Mouse (Mus musculus): Measurements from ENCODE around the gene Cdc42ep4.
A peak's percentile ranks its signal among the peaks of the same experiment; 100 is the strongest.

Cdc42ep4 gene

GRCm38 (mm10) chr11:113776851-113777511 is 25.3 kb upstream of the Cdc42ep4 start:
- DNase-seq, result no peak

- no peak for DNase-seq
Measured at GRCm38 (mm10) chr11:113774773-113775172, 23.1 kb upstream of the Cdc42ep4 start.

GRCm38 (mm10) chr11:113773191-113773590 is 21.5 kb upstream of the Cdc42ep4 start:
- DNase-seq, result no peak

DNA sequence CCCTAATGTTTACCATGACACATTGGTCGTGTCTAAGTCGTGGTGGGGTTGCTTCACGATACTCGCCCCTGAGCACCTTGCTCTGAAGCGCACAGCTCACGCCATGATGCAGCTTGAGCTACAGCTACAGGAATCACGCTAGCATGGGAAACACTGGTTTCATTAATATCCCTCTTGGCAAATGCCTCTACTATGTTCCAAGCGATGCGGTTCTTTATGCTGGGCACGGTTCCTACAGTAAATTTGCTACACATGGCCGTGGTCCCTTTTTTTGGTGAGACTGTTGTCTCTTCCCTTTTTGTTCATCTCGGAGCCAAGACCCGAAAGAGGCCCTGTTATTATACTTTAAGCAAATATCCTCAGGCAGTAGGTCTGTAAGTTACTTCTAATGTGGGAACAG is 19.5 kb upstream of the Cdc42ep4 start:
- no peak for DNase-seq

DNA sequence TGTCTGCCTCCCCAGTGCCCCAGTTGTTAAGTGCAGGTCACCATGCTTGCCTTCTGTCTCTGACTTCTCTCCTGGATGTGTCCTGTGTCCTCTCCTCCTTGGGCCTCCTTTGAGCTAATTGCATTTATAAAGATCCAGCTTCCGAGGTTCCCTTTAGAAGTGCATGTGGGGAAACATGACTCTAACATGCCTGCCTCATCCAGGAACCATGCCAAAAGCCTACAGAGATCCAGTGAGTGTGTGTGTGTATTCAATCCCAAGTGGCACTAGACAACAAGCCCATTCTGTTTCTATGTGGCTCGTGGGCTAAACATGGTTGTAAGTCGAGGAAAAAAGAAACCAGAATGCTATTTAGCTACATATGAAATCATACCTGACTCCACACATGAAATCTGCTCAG is 16.7 kb upstream of the Cdc42ep4 start:
- DNase-seq, result no peak

DNA sequence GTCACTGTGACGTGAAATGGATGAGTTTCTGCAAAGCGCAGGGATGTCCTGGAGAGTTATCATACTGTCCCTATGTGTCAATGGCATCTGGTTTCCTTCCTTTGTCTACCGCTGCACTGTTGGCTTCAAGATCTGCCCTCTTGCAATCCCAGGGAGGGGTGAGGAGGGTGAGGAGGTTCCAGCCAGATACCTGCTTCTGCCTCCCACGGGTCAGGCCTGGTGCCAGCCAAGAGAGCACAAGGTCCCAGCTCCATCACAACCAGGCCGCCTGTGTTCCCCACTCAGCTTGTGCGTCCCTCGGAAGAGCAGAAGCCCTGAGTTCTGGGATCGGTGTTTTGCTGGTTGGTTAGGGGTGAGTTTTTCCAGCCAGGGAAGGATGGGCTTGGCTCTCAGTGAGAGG is 15.6 kb upstream of the Cdc42ep4 start:
- DNase-seq, result peak; percentile 96

DNA sequence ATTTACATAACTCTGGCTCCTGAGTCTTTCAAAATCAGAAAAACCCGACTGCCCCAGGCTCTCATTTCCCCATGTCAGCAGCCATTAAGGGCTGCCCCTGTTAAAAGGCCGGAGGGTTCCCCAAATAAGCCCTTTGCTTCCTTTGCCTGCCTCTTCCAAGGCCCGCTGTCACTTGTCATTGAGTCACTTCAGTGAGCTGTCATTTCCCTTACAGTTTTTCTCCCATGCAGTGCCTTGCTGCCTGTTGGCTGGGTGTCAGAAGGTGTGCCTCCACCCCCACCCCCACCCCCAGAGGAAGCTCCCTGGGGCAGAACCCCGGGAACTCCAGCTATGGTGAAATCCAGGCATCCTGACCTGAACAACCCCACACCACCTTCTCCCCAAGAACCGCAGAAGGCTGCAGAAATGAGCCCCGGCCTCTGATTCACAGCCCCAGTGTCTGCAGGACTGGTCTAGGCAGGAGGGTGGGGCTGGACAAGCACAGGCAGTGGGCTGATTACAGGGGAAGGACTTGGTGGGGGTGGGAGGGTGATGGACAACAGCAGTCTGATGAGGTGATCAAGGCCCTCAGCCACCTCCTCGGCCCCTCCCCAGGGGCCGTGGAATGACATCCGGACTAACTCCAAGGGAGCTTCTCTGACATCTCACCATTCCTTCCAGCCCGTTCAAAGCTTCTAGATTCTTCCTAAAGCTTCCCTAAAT is 14.8 kb upstream of the Cdc42ep4 start:
- peak; percentile 94 for DNase-seq

DNA sequence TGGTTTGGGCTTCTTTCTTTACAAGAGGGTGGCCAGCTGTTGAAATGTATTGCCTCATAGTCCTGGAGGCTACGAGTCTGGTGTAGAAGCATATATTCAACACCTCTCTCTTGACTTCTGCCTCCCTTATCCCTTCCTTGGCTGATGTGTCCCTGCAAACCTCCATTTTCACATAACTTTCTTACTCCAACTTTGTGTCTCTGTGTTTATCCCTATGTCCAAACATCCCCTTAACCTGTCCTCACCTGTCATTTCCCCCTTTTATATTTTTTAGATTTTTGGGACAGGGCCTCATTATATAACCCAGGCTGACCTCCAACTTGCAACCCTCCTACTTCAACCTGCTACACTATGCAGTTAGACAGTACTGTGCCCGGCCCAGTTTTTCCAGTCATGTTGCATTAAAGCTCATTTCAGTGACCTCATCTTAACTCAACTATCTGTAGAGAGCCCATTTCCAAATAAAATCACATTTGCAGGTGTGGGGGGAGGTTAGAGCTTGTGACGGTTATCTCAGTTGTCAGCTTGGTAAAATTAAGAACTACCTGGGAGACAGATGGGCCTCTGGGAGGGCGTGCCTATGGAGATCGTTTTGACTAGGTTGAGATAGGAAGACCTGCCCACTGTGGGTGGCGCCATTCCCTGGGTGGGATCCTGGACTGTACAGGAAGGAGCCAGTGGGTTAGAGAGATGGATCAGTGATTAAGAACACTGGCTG is 12.6 kb upstream of the Cdc42ep4 start:
- no peak for DNase-seq

- no peak for DNase-seq
Measured at GRCm38 (mm10) chr11:113763449-113763848, 11.8 kb upstream of the Cdc42ep4 start.

GRCm38 (mm10) chr11:113762136-113762797 is 10.6 kb upstream of the Cdc42ep4 start:
- no peak for DNase-seq

DNA sequence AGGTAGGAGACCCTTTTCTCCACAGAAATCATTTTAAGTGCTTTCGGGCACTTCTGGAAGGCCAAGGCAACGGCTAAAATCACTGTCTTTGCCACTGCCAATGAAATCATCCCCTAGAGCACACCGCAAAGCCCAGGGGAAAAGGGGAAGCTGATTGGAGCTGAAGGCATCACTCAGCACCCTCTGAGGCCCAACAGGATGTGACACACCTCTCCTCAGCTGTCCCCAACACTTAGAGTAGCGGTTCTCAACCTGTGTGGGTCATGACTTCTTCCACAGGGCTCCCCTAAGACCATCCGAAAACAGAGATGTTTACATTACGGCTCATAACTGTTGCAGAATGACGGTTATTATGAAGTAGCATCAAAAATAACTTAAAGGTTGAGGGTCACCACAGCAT is 10.0 kb upstream of the Cdc42ep4 start:
- no peak for DNase-seq

DNA sequence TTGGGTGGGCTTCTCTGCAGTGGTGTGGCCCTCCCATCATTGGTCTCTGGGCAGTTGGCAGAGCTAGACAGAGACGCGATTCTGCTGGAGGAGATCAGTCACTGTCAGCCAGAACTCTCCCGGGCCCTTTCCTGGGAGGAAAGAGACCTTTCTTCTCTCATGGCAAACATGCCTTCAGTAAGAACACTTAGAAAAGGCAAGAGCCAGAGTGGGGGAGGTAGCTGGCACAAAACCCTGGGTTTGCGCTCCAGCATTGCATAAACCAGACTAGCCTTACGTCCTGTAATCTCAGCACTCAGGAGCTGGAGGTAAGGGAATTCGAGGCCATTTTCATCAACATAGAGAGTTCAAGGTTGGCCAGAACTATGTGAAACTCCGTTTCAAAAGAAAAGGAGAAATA is 8.8 kb upstream of the Cdc42ep4 start:
- no peak for DNase-seq

DNA sequence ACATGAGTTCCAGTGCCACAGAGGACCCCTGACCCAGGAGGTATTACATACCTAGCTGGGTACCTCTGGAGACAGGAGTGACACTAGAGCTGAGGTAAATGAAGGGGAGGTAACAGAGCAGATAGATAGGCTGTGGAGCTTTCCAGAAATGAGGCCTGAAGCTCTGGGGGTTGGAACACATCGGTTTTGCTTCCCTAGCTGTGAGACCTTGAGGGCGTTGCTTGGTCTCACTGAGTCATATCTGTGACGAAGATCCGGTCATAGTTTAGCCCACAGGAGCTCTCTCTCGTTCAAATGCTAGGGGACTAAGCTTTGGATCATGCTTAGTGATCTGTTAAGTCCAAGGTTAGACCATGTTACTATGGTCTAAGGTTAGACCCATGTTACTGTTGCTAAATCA is 7.2 kb upstream of the Cdc42ep4 start:
- DNase-seq, result peak; percentile 66

- peak; percentile 87 for DNase-seq
Measured at GRCm38 (mm10) chr11:113756578-113756977, 4.9 kb upstream of the Cdc42ep4 start.

- DNase-seq, result peak; percentile 85
Measured at GRCm38 (mm10) chr11:113755878-113756277, 4.2 kb upstream of the Cdc42ep4 start.

GRCm38 (mm10) chr11:113754845-113755244 is 3.2 kb upstream of the Cdc42ep4 start:
- no peak for DNase-seq

DNA sequence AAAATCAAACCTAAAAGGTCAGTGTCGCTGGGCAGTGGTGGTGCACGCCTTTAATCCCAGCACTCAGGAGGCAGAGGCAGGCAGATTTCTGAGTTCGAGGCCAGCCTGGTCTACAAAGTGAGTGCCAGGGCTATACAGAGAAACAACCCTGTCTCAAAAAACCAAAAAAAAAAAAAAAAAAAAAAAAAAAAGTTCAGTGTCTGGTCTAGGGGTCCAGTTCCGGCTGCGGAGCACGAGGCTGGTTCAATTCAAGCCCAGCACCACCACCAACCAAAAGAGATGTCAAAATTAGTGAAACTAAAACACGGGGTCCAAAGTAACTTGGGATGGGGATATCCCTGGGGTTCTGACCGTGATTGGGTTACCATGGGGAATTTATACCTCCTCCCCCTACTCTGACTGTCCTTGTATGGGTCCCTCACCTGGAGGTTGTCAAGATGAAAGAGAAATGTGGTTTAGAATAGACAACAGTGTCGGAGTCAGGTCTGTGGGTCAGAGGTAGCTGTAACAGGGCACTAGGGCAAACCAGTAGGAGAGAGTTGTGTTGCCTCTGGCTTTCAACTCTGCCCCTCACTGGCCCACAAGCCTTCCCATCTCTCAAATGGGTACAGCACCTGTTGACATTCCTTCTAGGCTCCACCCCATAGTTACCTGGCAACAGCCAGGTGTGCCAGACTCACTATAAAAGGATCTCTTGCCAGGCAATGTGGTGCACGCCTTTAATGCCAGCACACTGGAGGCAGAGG is 1.2 kb upstream of the Cdc42ep4 start:
- DNase-seq, result peak; percentile 90

- peak; percentile 93 for DNase-seq
Measured at GRCm38 (mm10) chr11:113752158-113752661, 529 bp upstream of the Cdc42ep4 start.

- peak; percentile 98 for DNase-seq
Measured at GRCm38 (mm10) chr11:113750571-113751483, 854 bp downstream of the Cdc42ep4 start.

GRCm38 (mm10) chr11:113749749-113750351 is 1.8 kb downstream of the Cdc42ep4 start:
- DNase-seq, result peak; percentile 94
